Mouse (Mus musculus) cortical plate, adult 2 months (tissue): ENCODE measurements around the gene Rnf208.

ENCODE experiments used
- CTCF ChIP-seq: fragments of 200-500 bp; IDR thresholded peaks from 2 replicates; pipeline ENCODE4 v1.5.1; 2011; ENCODE audit warnings: mild to moderate bottlenecking, control low read depth, low read length; ENCODE audit not compliant: insufficient read depth; ENCODE audit errors: extremely low read depth
- POLR2A ChIP-seq: fragments of 200-500 bp; IDR thresholded peaks from 2 replicates; pipeline ENCODE4 v1.6.1; 2011; ENCODE audit warnings: mild to moderate bottlenecking, low read length, control low read depth; ENCODE audit not compliant: insufficient read depth; ENCODE audit errors: extremely low read depth

DNA sequence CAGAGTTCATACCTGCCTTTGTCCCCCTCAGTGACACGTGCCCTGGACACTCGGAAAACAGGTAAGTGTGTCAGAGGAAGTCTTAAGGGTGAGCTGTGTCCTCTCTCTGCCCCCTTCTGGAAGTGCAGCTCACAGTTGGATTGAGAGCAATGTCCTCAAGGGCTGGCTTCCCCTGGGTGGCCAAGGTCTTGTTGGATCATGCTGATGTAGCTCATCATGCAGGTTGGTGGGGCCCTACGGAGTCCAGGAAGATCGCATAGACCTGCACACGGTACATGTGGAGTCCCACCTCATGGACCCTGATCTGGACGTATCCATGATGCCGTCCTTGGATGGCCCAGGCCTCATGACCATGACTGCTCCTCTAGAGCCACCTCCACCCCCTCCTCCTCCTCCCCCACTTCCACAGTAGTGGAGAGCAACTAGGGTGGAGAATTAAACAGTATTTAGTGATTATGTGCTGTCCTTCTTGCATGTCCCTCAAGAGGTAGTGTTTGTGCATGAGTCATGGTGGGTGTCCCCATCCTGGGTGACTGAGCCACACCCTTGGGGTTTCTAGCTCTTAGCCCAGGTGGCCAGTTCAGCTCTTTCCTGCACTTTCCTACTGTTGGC lies 46.8 kb downstream of the Rnf208 start:
- TF ChIP-seq CTCF (no peak), POLR2A (peak; percentile 48)
